Mouse (Mus musculus) left cerebral cortex, postnatal 25 days (tissue): ENCODE measurements at regions not wholly inside any gene's neighbourhood (a gene's known extent, or its start where the extent isn't known, plus 50 kb on each side); places are given as distances from the start of the nearest gene placed in this dataset.

ENCODE experiments used
- DNase-seq, 2 experiments: peaks; one replicate each; pipeline ENCODE4 v3.0.0; 2022; ENCODE audit warnings: low spot score in 2 of 2, mixed read lengths in 1 of 2
- intact Hi-C: fragments of 180-260 bp; cut with DNase I; formaldehyde crosslinking; loops from one replicate; pipeline ENCODE4 v1.15.1; 2025

GRCm38 (mm10) chr1:71801283-71802066 lies 148.5 kb upstream of the Fn1 start:
- intact Hi-C loops = no loop called here

GRCm38 (mm10) chr1:71800581-71800980 lies 147.6 kb upstream of the Fn1 start:
- DNase-seq = no peak
- intact Hi-C loops = no loop called here

More at GRCm38 (mm10) chr1:71801283-71802066, 148.5 kb upstream of the Fn1 start:
- no peak for DNase-seq

DNA sequence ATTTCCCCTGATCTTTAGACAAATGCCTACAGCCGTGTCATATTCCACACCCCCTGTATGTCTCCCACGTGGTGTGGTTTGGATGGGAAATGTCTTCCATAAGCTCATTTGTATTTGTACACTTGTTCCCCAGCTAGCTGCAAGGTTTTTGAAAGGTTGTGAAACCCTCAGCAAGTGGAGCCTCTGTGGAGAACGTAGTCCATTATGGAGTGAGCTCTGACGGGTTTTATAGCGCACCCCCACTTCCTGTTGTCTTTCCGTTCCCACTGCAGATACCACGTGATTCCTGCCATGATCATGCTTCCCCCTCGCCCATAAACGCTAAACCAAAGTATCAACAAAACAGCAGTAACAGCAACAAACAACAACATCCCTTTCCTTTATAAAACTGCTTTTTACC lies 145.6 kb upstream of the Fn1 start:
- intact Hi-C loops = no loop called here
- no peak for DNase-seq

GRCm38 (mm10) chr1:71788408-71788807 lies 135.4 kb upstream of the Fn1 start:
- intact Hi-C loops = no loop called here
- no peak for DNase-seq

DNA sequence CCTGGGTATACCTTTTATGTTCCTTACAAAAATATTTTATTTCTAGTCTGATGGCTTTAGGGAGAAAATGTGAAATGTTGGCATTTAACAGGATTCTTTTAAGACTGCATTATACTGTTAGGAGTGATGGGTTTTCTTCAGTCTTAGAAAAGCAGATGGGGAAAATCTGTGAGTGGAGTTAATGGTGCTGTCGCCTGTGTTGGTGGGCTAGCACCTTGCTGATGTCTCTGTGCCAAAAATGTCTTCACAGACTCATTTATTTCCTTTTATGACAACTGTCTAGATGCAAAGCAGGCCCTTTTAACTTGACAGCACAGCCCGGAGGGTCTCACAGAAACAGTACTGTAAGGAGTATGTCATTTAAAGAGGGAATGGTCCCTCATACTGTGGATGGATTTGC lies 131.9 kb upstream of the Fn1 start:
- intact Hi-C loops = no loop called here
- DNase-seq = no peak

- no peak for DNase-seq
- intact Hi-C loops = no loop called here
These were observed 125.3 kb upstream of the Fn1 start for GRCm38 (mm10) chr1:71778292-71778691.

DNA sequence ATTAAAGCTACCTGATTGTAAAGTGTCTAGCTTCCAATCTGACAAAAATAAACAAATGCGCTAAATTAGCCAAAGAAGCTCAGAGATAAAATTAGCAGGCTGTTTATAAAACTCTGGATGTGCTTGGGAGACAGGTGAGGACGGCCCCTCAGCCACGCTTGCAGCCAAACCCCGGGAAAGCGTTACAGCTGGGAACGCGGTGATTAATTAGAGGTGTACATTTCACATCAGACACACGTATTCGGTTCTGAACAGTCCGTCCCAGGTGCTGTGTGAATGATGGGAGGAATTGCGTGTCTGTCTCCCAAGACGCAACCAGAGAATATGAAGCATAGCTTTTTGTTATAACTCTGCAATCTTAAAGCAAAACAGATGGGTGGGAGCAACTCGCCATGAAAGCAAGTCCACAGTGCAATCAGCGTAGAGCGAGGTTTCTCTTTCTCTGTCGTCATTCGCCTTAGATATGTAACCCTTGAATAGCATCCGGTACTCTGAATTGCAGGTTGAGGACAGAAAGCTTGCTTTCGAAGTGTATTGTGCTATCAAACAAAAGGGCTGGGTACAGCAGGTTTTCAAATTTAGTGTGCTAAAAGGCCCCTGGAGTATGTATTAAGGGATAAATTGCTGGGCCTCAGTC lies 123.0 kb upstream of the Fn1 start:
- intact Hi-C loops = no loop called here
- DNase-seq = peak; percentile 21 to 22

GRCm38 (mm10) chr1:71772526-71772925 lies 119.5 kb upstream of the Fn1 start:
- DNase-seq = no peak
- intact Hi-C loops = no loop called here

DNA sequence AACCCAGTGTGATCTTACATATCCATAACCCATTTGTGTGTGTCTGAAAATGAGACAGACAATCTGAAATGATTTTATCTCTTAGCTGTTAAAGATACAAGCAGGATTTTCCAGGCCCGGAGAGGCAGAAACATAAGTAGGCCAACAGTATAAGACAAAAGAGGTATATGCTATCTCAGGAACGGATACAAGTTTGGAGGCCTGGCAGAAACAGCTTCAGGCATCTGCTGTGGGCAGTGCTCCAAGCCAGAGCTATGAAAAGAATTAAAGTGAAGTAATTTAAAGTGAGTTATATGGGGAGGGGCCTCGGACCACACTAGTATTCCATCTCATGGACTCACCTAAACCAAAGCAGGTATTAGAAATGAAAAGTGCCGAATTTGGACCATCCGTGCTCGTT lies 118.8 kb upstream of the Fn1 start:
- intact Hi-C loops = no loop called here
- DNase-seq = peak in 1 of 2 experiments; percentile 62

- DNase-seq = no peak
- intact Hi-C loops = no loop called here
These were observed 116.6 kb upstream of the Fn1 start for GRCm38 (mm10) chr1:71769595-71769994.

DNA sequence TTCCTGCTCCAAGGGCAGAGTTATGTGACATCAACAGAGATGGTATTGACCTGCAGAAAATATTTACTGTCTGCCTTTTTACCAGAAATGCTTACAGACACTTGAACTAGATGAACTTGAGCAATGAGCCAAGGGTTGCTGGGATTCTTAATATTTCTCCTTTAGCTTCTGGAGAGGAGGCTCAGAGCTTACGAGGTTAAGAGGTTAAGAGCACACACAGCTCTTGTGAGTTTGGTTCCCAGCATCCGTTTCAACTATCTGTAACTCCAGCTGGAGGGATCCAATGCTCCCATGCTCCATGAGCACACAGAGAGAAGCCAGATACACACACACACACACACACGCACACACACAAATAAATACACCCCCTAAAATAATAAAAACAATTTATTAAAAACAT lies 114.7 kb upstream of the Fn1 start:
- DNase-seq = no peak
- intact Hi-C loops = no loop called here

DNA sequence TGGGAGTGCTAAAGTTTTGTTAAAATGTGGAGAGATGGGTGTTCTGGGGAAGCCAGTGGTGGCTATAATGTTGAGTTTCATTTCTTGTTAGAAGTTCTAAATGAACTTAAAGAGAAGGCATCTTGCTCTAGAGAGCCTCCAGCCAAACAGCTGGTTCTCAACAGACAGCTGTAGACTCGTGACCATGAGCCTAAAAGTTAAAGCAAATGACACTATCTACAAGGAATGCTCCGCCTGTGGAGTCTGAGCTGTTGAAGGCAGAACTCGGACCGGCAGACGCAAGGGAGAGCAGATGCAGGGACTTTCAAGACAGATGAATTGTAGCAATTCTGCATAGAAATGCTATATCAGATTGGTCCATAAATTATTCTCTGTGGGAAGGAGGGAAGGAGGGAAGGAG lies 114.1 kb upstream of the Fn1 start:
- intact Hi-C loops = no loop called here
- DNase-seq = no peak

DNA sequence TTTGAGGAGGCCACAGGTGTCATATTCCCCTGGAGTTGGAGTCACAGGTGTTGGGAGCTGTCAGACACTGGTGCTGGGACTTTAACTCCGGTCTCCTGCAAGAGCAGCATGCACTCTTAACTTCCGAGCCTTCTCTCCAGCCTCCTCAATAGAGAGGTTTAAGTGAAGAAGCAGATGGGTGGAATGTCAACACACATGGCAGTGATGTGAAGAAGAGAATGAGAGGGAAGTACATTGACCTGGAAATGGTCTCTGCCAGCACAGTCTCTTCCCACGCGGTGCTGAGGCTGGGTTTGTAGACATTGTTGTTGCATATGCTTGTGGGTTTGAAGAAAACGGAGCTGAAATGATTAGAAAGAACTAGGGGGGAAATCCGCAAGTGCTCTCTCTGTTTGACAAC lies 112.0 kb upstream of the Fn1 start:
- intact Hi-C loops = no loop called here
- peak in 1 of 2 experiments; percentile 60 for DNase-seq

GRCm38 (mm10) chr1:71763530-71763929 lies 110.5 kb upstream of the Fn1 start:
- intact Hi-C loops = no loop called here
- DNase-seq = no peak

DNA sequence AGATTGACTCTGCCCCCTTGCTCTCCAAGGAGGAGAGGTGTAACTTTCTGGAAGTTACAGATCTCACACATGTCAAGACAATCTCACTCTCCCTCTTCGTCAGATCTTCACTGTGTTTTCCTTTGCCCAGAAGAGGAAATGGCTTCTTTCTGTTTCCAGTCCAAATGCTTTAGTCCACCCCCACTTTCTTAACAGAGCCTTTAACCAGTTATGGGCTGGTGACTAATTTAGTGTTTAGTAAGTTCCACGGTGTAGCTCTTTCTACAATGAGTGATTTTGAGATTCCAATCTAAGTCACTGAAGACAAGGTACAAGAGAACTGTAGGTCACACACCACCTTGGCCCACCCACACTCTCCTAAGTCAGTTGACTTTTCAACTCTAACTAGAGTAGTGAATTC lies 107.3 kb upstream of the Fn1 start:
- no peak for DNase-seq
- intact Hi-C loops = no loop called here

GRCm38 (mm10) chr1:71757236-71757635 lies 104.2 kb upstream of the Fn1 start:
- intact Hi-C loops = no loop called here
- DNase-seq = no peak

- intact Hi-C loops = no loop called here
These were observed 103.2 kb upstream of the Fn1 start for GRCm38 (mm10) chr1:71756159-71756558.

DNA sequence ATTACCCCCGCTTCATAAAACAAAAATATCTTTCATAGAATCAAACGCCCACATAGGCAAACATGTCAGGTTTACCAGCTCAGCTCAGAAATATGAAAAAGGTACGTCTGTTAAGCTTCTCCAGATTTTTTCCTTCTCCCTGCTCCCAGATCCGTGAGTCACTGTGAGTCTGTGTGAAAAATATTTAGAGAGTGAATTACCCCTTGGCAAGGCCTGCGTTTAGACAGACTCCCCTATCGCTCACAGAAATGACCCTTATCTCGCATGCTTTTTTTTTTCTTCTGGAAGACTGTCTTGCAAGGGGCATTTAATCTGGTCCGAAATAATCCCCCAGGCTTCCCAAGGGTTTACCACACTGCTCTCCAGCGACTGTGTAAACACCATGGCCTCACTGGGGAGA lies 102.4 kb upstream of the Fn1 start:
- DNase-seq = no peak
- intact Hi-C loops = no loop called here

More at GRCm38 (mm10) chr1:71756159-71756558, 103.2 kb upstream of the Fn1 start:
- no peak for DNase-seq

- no peak for DNase-seq
- intact Hi-C loops = no loop called here
These were observed 99.4 kb upstream of the Fn1 start for GRCm38 (mm10) chr1:71752351-71752750.

DNA sequence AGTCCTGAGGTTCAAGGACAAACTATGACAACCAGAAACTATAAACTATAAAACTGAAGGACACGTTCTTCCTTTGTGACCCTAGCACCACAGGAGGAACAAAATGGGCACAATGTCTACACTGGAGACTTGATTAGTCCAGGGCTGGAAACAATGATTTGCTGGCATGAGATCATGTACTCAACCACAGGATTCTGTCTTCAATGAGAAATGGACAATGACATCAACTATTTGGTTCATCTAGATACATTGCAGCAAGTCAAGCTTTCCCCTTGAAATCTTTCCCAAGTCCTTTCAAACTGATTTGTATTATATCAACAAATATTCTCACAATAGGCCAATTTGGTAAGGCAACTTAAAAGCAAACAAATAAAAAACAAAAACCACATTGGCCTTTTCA lies 98.6 kb upstream of the Fn1 start:
- intact Hi-C loops = no loop called here
- no peak for DNase-seq

- intact Hi-C loops = no loop called here
- DNase-seq = no peak
These were observed 82.6 kb upstream of the Fn1 start for GRCm38 (mm10) chr1:71735606-71736005.
